In genomic region chr6:39870271-39871135, GRCm38 (mm10) we compare ENCODE assay signal across 7 mouse cellular contexts. TPM values are rescaled to one million over a fixed set of nuclear protein-coding genes. Genes with fewer than 3 reads are reported as not detected.
DNase-seq lines count a peak whose midpoint lies in the region; ATAC-seq lines count a peak whose summit lies in the region.

No protein-coding gene starts in this region.

- H3K9ac ChIP-seq in embryonic facial prominence, embryonic 14.5 days (ENCODE audit: low read depth, low read length) = peak overlapping the region; percentile 58
- H3K9ac ChIP-seq in hindbrain, embryonic 14.5 days = peak overlapping the region; percentile 90
- H3K9ac ChIP-seq in midbrain, embryonic 16.5 days (ENCODE audit: low read depth, low read length) = peak overlapping the region; percentile 96

- peak overlapping the region; percentile 55 for H3K4me3 ChIP-seq in embryonic facial prominence, embryonic 14.5 days (ENCODE audit: low read depth, low read length)
- peak overlapping the region; percentile 79 for H3K4me3 ChIP-seq in hindbrain, embryonic 14.5 days (replicated peaks; ENCODE audit: low read length)
- peak overlapping the region; percentile 85 for H3K4me3 ChIP-seq in midbrain, embryonic 16.5 days (ENCODE audit: low read depth, low read length)

- no peaks in the 10 kb centered on the region for H3K9me3 ChIP-seq in embryonic facial prominence, embryonic 14.5 days (ENCODE audit: control insufficient read depth, low read length)
- H3K9me3 ChIP-seq in hindbrain, embryonic 14.5 days (ENCODE audit: control insufficient read depth, low read length) = no peaks in the 10 kb centered on the region
- H3K9me3 ChIP-seq in midbrain, embryonic 16.5 days (replicated peaks; ENCODE audit: control insufficient read depth, low read length, poor library complexity, severe bottlenecking) = no peaks in the 10 kb centered on the region

- peak overlapping the region; percentile 98 for H3K4me2 ChIP-seq in embryonic facial prominence, embryonic 14.5 days (ENCODE audit: low read depth, low read length)
- peak overlapping the region; percentile 89 for H3K4me2 ChIP-seq in hindbrain, embryonic 14.5 days (replicated peaks)
- H3K4me2 ChIP-seq in midbrain, embryonic 16.5 days (ENCODE audit: low read length) = peak overlapping the region; percentile 90

- peaks cover 8% of the 10 kb centered on the region; the same call in 1 of the 2 replicates for H3K4me1 ChIP-seq in embryonic facial prominence, embryonic 14.5 days (ENCODE audit: control insufficient read depth, insufficient read depth, low read length)
- H3K4me1 ChIP-seq in hindbrain, embryonic 14.5 days (replicated peaks; ENCODE audit: control insufficient read depth, insufficient read depth, low read length) = peaks cover 16% of the 10 kb centered on the region; the same call in 1 of the 2 replicates
- peaks cover 16% of the 10 kb centered on the region for H3K4me1 ChIP-seq in midbrain, embryonic 16.5 days (ENCODE audit: control insufficient read depth, insufficient read depth, low read length)

- no peak overlapping the region for H3K27ac ChIP-seq in embryonic facial prominence, embryonic 14.5 days (replicated peaks; ENCODE audit: low read depth, low read length)
- peak overlapping the region; percentile 94 for H3K27ac ChIP-seq in hindbrain, embryonic 14.5 days
- H3K27ac ChIP-seq in midbrain, embryonic 16.5 days (ENCODE audit: low read length) = peak overlapping the region; percentile 99

- H3K36me3 ChIP-seq in embryonic facial prominence, embryonic 14.5 days (ENCODE audit: control insufficient read depth, insufficient read depth, low read length) = no peaks in the 10 kb centered on the region
- H3K36me3 ChIP-seq in hindbrain, embryonic 14.5 days (replicated peaks; ENCODE audit: control insufficient read depth, insufficient read depth) = no peaks in the 10 kb centered on the region
- no peaks in the 10 kb centered on the region for H3K36me3 ChIP-seq in midbrain, embryonic 16.5 days (ENCODE audit: control insufficient read depth, insufficient read depth, low read length)

- peak; percentile 39 for DNase-seq in MN1 (ENCODE audit: low spot score)
- DNase-seq in adrenal gland, postnatal 25 days = peak; percentile 56
- peak; percentile 81 for DNase-seq in embryonic facial prominence, embryonic 14.5 days (ENCODE audit: low spot score)
- DNase-seq in hindbrain, embryonic 14.5 days (ENCODE audit: low spot score) = peak; percentile 94
- DNase-seq in left cerebral cortex, adult 8-10 months (ENCODE audit: low spot score in 2 of 2) = peak; percentile 46

- under 1% methylated on average over 26 of the region's 28 CpGs for WGBS in embryonic facial prominence, embryonic 14.5 days
- under 1% methylated on average over 28 of the region's 28 CpGs for WGBS in hindbrain, embryonic 14.5 days
- under 1% methylated on average over 28 of the region's 28 CpGs for WGBS in midbrain, embryonic 16.5 days

- no peak for ATAC-seq in embryonic facial prominence, embryonic 14.5 days (ENCODE audit: low read depth)
- ATAC-seq in hindbrain, embryonic 14.5 days (ENCODE audit: low FRiP score) = peak; percentile 29
- peak; percentile 50 for ATAC-seq in midbrain, embryonic 16.5 days
- no peak for ATAC-seq in megakaryocyte, adult 5-6 weeks (ENCODE audit: poor library complexity, severe bottlenecking)

- peaks cover 56% of the 10 kb centered on the region for H3K27me3 ChIP-seq in embryonic facial prominence, embryonic 14.5 days (replicated peaks; ENCODE audit: control insufficient read depth, insufficient read depth, low read length)
- no peaks in the 10 kb centered on the region for H3K27me3 ChIP-seq in hindbrain, embryonic 14.5 days (ENCODE audit: control insufficient read depth, insufficient read depth, low read length)
- H3K27me3 ChIP-seq in midbrain, embryonic 16.5 days (ENCODE audit: control insufficient read depth, insufficient read depth, low read depth, low read length) = no peaks in the 10 kb centered on the region

RNA-seq across cellular contexts. Expression of gene Tmem178b, which starts 2.6 kb away (rescaled TPM):
- total RNA-seq in adrenal gland, postnatal 25 days (2021) = 20.9 and 33.9 TPM in 2 replicates
- 2.5 and 2.6 TPM in 2 replicates for polyA plus RNA-seq in embryonic facial prominence, embryonic 14.5 days (2014; fragmentation: Nextera tagmentation; extraction: Ambion mirVana)
- 40.8 and 43.8 TPM in 2 replicates for polyA plus RNA-seq in hindbrain, embryonic 14.5 days (2014; fragmentation: Nextera tagmentation; extraction: Ambion mirVana)
- 100 to 1,000 TPM; 199 to 227 (median 211) TPM for total RNA-seq in left cerebral cortex, adult 8-10 months (2022)
- polyA plus RNA-seq in midbrain, embryonic 16.5 days (2015; fragmentation: Nextera tagmentation; extraction: Ambion mirVana) = 32.8 and 36.2 TPM in 2 replicates
- not detected in 2 replicates for total RNA-seq in megakaryocyte, adult 5-6 weeks (2015)
- total RNA-seq in megakaryocyte, adult 5-6 weeks (2017) = not detected in 2 replicates

RNA-seq across cellular contexts. Expression of gene Mrps33, which starts 59.7 kb away (rescaled TPM):
- total RNA-seq in adrenal gland, postnatal 25 days (2021) = 71.2 and 76.7 TPM in 2 replicates
- 184 and 187 TPM in 2 replicates for polyA plus RNA-seq in embryonic facial prominence, embryonic 14.5 days (2014; fragmentation: Nextera tagmentation; extraction: Ambion mirVana)
- polyA plus RNA-seq in hindbrain, embryonic 14.5 days (2014; fragmentation: Nextera tagmentation; extraction: Ambion mirVana) = 169 and 225 TPM in 2 replicates
- 100 to 1,000 TPM in 1 of 4 experiments, 10 to 100 TPM in 3; 86.0 to 103 (median 92.5) TPM for total RNA-seq in left cerebral cortex, adult 8-10 months (2022)
- 156 and 164 TPM in 2 replicates for polyA plus RNA-seq in midbrain, embryonic 16.5 days (2015; fragmentation: Nextera tagmentation; extraction: Ambion mirVana)
- 77.6 and 93.6 TPM in 2 replicates for total RNA-seq in megakaryocyte, adult 5-6 weeks (2015)
- 26.9 and 47.6 TPM in 2 replicates for total RNA-seq in megakaryocyte, adult 5-6 weeks (2017)

Comparison
In these comparisons a context has a peak if more than half of its experiments do, and no peak if none do; other contexts are left out.
1. DNase-seq: peak in every context shown above with its lines; median percentile 94 in hindbrain, embryonic 14.5 days; 81 in embryonic facial prominence, embryonic 14.5 days; 56 in adrenal gland, postnatal 25 days; 46 in left cerebral cortex, adult 8-10 months; 39 in MN1.
2. ATAC-seq: peak in hindbrain, embryonic 14.5 days (single experiment) and midbrain, embryonic 16.5 days (single experiment); none in embryonic facial prominence, embryonic 14.5 days (single experiment) and megakaryocyte, adult 5-6 weeks (single experiment).
3. RNA of gene Tmem178b, which starts 2.6 kb away (total RNA-seq): 199 to 227 TPM in left cerebral cortex, adult 8-10 months and 20.9 to 33.9 TPM in adrenal gland, postnatal 25 days; not detected in megakaryocyte, adult 5-6 weeks; every median in the first group is over 10 times any median in the second.
4. Peak in every context shown above with its lines, with median percentiles within 50 percentile points of each other: H3K4me2 ChIP-seq, H3K4me3 ChIP-seq and H3K9ac ChIP-seq.